Mouse (Mus musculus) B cell, adult (primary cell): ENCODE data around the gene Slc12a4. TPM values are rescaled to one million over a fixed set of nuclear protein-coding genes. Genes with fewer than 3 reads are reported as not detected.

ENCODE experiments used
- total RNA-seq: library from RNA; stranded (reverse); gene quantifications from 4 replicates; pipeline ENCODE4 v1.2.4, GENCODE M21; 2023; ENCODE audit not compliant: inconsistent age

The Slc12a4 gene
- 10.4 to 17.1 TPM (median 12.3 TPM) in 4 replicates for total RNA-seq

GRCm38 (mm10) chr8:105965905-105966341 lies at the start of gene Slc12a4:
Gene Slc12a4, minus strand, starts transcription at chr8:105966097.

DNA sequence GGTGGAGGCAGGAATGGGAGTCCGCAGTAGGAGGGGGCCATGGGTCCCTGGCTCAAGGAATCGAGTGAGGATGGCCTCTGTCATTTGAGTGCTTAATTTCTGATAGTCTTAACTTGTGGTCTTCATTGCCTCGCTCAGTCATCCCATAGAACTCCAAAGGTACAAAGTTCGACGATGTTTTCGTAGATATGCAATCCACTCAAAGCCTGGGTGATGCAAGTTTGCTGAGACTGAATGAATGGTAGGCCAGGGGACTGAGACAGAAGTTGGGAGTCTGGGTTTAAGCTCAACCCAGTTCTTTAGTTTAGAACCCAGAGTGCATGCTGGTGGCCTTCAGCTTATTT lies 45.7 kb upstream of the Slc12a4 start, which contains the start of gene Ddx28:
TSS of gene Ddx28 (minus strand) at position 240 of the 344 bp plus-strand sequence.

GRCm38 (mm10) chr8:106005875-106006274 lies 40.0 kb upstream of the Slc12a4 start, which contains the start of gene Dpep2nb:
Gene Dpep2nb, minus strand, starts transcription at chr8:106005975.

GRCm38 (mm10) chr8:105990856-105991387 lies 25.0 kb upstream of the Slc12a4 start, which contains the start of gene Dus2:
Gene Dus2, plus strand, starts transcription at chr8:105991337.

GRCm38 (mm10) chr8:105979325-105979724 lies 13.4 kb upstream of the Slc12a4 start, which contains the start of gene Dpep3:
Gene Dpep3, minus strand, starts transcription at chr8:105979429.

DNA sequence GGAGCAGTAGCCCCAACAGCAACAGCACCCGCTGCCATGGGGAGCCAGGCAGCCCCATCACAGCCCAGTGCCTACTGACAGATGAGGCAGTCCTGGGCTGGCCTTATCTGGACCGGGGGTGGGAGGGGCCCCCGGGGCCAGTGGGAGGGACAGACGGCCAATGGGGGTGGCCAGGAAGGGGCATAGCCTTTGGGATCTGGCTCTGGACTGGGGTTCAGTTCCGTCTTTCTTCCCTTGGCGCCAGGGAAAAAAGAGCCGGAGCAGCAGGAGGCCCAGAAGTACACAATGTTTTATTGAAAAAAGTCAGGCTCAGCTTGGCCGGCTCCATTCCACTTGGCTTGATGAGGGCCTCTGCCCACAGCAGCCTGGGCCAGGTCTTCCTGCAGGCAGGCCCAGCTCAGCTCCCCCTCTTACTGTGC lies 22.6 kb downstream of the Slc12a4 start, which contains the start of gene Lcat:
TSS of gene Lcat (minus strand) at position 62 of the 419 bp plus-strand sequence.

DNA sequence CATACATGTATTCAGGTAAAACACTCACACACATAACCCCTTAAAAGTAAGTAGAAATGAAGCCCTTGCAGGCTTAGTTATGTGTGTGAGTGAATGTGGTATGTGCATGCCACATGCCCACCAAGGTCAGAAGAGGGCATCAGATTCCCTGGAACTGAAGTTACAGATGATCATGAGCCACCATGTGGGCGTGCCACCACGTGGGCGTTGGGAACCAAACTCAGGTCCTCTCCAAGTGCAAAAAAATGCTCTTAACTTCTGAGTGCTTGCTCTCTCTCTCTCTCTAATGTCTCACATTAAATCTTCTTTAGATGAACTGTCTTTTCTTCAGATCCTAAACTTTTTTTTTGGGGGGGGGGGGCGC lies 27.6 kb downstream of the Slc12a4 start, which contains the start of gene Psmb10:
TSS of gene Psmb10 (minus strand) at position 139 of the 364 bp plus-strand sequence.

DNA sequence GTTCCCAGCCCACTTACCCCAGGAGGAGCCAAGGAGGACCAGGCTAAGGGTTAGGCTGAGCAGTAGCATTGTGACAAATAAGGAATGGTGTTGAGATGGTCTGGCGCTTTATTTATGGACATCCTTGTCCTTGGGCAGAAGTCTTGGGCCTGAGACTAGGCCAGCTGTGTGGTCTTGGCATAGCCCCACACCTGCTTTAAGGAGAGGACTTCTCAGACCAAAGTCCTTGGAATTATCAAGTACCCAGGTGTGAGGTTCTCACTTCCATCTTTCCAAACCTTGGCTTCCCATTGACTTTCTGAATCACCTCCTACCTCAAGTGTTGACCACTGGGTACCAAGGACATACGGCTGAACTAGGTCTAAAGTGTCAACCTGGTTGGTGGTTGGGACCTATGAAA lies 32.1 kb downstream of the Slc12a4 start, which contains the start of gene Ctrl:
TSS of gene Ctrl (minus strand) at position 101 of the 400 bp plus-strand sequence.

GRCm38 (mm10) chr8:105900180-105900940 lies 65.5 kb downstream of the Slc12a4 start, which contains the start of gene Pskh1:
Gene Pskh1, plus strand, starts transcription at chr8:105900441.

Other genes starting within 250 kb of the Slc12a4 start
- 0.80 to 3.7 TPM (median 2.0 TPM) in 4 replicates for gene Gfod2, start 207.4 kb downstream of the Slc12a4 start, total RNA-seq
- gene Ranbp10, start 138.7 kb downstream of the Slc12a4 start, total RNA-seq = 33.7 to 40.7 TPM (median 34.1 TPM) in 4 replicates
- 1.1 to 1.6 TPM (median 1.3 TPM) in 3 of 4 replicates, not detected in the other for gene Tsnaxip1, start 138.4 kb downstream of the Slc12a4 start, total RNA-seq
- gene Cenpt, start 112.8 kb downstream of the Slc12a4 start, total RNA-seq = 16.0 to 21.7 TPM (median 18.8 TPM) in 4 replicates
- gene Thap11, start 111.0 kb downstream of the Slc12a4 start, total RNA-seq = 14.8 to 18.3 TPM (median 15.5 TPM) in 4 replicates
- gene Nutf2, start 105.5 kb downstream of the Slc12a4 start, total RNA-seq = 3.8 to 36.5 TPM (median 24.9 TPM) in 4 replicates
- 74.7 to 93.2 TPM (median 78.6 TPM) in 4 replicates for gene Edc4, start 85.2 kb downstream of the Slc12a4 start, total RNA-seq
- gene Nrn1l, start 72.5 kb downstream of the Slc12a4 start, total RNA-seq = 0.97 to 2.0 TPM (median 1.5 TPM) in 4 replicates
- gene Pskh1, start 65.7 kb downstream of the Slc12a4 start, total RNA-seq = 23.9 to 26.9 TPM (median 25.8 TPM) in 4 replicates
- 2.1 to 5.5 TPM (median 3.4 TPM) in 4 replicates for gene Ctrl, start 32.2 kb downstream of the Slc12a4 start, total RNA-seq
- gene Psmb10, start 27.7 kb downstream of the Slc12a4 start, total RNA-seq = 123 to 171 TPM (median 149 TPM) in 4 replicates
- 0.39 to 0.51 TPM in 2 of 4 replicates, not detected in the others for gene Lcat, start 22.7 kb downstream of the Slc12a4 start, total RNA-seq
- not detected in 4 replicates for gene Dpep3, start 13.3 kb upstream of the Slc12a4 start, total RNA-seq
- gene Dus2, start 25.2 kb upstream of the Slc12a4 start, total RNA-seq = 30.7 to 40.1 TPM (median 34.2 TPM) in 4 replicates
- not detected in 4 replicates for gene Dpep2nb, start 39.9 kb upstream of the Slc12a4 start, total RNA-seq
- gene Ddx28, start 45.8 kb upstream of the Slc12a4 start, total RNA-seq = 7.0 to 8.3 TPM (median 7.8 TPM) in 4 replicates
- 166 to 190 TPM (median 187 TPM) in 4 replicates for gene Nfatc3, start 92.7 kb upstream of the Slc12a4 start, total RNA-seq
- not detected in 4 replicates for gene Esrp2, start 170.9 kb upstream of the Slc12a4 start, total RNA-seq
- gene Pla2g15, start 184.3 kb upstream of the Slc12a4 start, total RNA-seq = 8.8 to 11.3 TPM (median 9.7 TPM) in 4 replicates
- 29.1 to 35.1 TPM (median 30.3 TPM) in 4 replicates for gene Slc7a6, start 202.8 kb upstream of the Slc12a4 start, total RNA-seq
- gene Slc7a6os, start 244.8 kb upstream of the Slc12a4 start, total RNA-seq = 59.9 to 68.4 TPM (median 63.9 TPM) in 4 replicates
- gene Prmt7, start 244.8 kb upstream of the Slc12a4 start, total RNA-seq = 32.3 to 40.1 TPM (median 35.3 TPM) in 4 replicates